Mouse (Mus musculus) neural tube, postnatal 0 days (tissue): ENCODE measurements around the gene Cdkn2b. TPM values are rescaled to one million over a fixed set of nuclear protein-coding genes. Genes with fewer than 3 reads are reported as not detected.

ENCODE experiments used
- polyA plus RNA-seq: library from polyadenylated mRNA; unstranded; fragments of >200 nt; fragmentation: Nextera tagmentation; extraction: Ambion mirVana; gene quantifications from 2 replicates; pipeline ENCODE4 v1.2.1, GENCODE M21; 2015

The Cdkn2b gene
- polyA plus RNA-seq = 2.6 and 3.6 TPM in 2 replicates

GRCm38 (mm10) chr4:89310491-89311254, at the start of gene Cdkn2b:
TSS of gene Cdkn2b (minus strand) at chr4:89311039.

GRCm38 (mm10) chr4:89294486-89295440, 16.1 kb downstream of the Cdkn2b start, which contains the start of gene Cdkn2a:
TSS of gene Cdkn2a (minus strand) at chr4:89294653.

Other genes starting within 250 kb of the Cdkn2b start
- 30.1 and 33.7 TPM in 2 replicates for gene Mtap, start 173.9 kb downstream of the Cdkn2b start, polyA plus RNA-seq
- gene Cdkn2a, start 16.4 kb downstream of the Cdkn2b start, polyA plus RNA-seq = not detected in 2 replicates